Mouse (Mus musculus): Measurements from ENCODE around the gene Kif21a.

The Kif21a gene

GRCm38 (mm10) chr15:91049496-91050441 lies at the start of gene Kif21a:
Gene Kif21a, minus strand, starts transcription at chr15:91049948.
- DNase-seq: peak; percentile 87

- DNase-seq: no peak
These were observed 46.9 kb upstream of the Kif21a start for GRCm38 (mm10) chr15:91096606-91097005.

- DNase-seq: no peak
These were observed 39.7 kb upstream of the Kif21a start for GRCm38 (mm10) chr15:91089427-91089826.

GRCm38 (mm10) chr15:91088071-91088470 lies 38.3 kb upstream of the Kif21a start:
- no peak for DNase-seq

GRCm38 (mm10) chr15:91077457-91078410 lies 28.0 kb upstream of the Kif21a start:
- no peak for DNase-seq

GRCm38 (mm10) chr15:91072440-91072839 lies 22.7 kb upstream of the Kif21a start:
- DNase-seq: no peak

GRCm38 (mm10) chr15:91064310-91064826 lies 14.6 kb upstream of the Kif21a start:
- no peak for DNase-seq

GRCm38 (mm10) chr15:91063845-91064244 lies 14.1 kb upstream of the Kif21a start:
- DNase-seq: no peak

GRCm38 (mm10) chr15:91056866-91057342 lies 7.2 kb upstream of the Kif21a start:
- no peak for DNase-seq

GRCm38 (mm10) chr15:91056176-91056865 lies 6.6 kb upstream of the Kif21a start:
- no peak for DNase-seq

- DNase-seq: peak; percentile 44
These were observed 725 bp downstream of the Kif21a start for GRCm38 (mm10) chr15:91048951-91049495.

GRCm38 (mm10) chr15:91047627-91048026 lies 2.1 kb downstream of the Kif21a start:
- DNase-seq: no peak

- DNase-seq: no peak
These were observed 3.2 kb downstream of the Kif21a start for GRCm38 (mm10) chr15:91046506-91046905.

GRCm38 (mm10) chr15:91043263-91043662 lies 6.5 kb downstream of the Kif21a start:
- DNase-seq: no peak

GRCm38 (mm10) chr15:91038860-91039259 lies 10.9 kb downstream of the Kif21a start:
- DNase-seq: no peak

GRCm38 (mm10) chr15:91034090-91034489 lies 15.7 kb downstream of the Kif21a start:
- no peak for DNase-seq

- no peak for DNase-seq
These were observed 16.2 kb downstream of the Kif21a start for GRCm38 (mm10) chr15:91033529-91033928.

- no peak for DNase-seq
These were observed 20.8 kb downstream of the Kif21a start for GRCm38 (mm10) chr15:91028962-91029361.

- DNase-seq: no peak
These were observed 21.3 kb downstream of the Kif21a start for GRCm38 (mm10) chr15:91028494-91028893.

GRCm38 (mm10) chr15:91022276-91022675 lies 27.5 kb downstream of the Kif21a start:
- DNase-seq: no peak

- DNase-seq: no peak
These were observed 30.9 kb downstream of the Kif21a start for GRCm38 (mm10) chr15:91018861-91019187.
